Mouse (Mus musculus) forebrain, embryonic 11.5 days (tissue): ENCODE measurements at regions not wholly inside any gene's neighbourhood (a gene's known extent, or its start where the extent isn't known, plus 50 kb on each side); places are given as distances from the start of the nearest gene placed in this dataset.
A peak's percentile ranks its signal among the peaks of the same experiment; 100 is the strongest.

Experiments used
- ATAC-seq: fragments of 200-750 bp; cut with Nextera tagmentation; replicated peaks from 2 replicates; pipeline ENCODE4 v1.8.0; 2017; ENCODE audit warnings: moderate TSS enrichment; ENCODE audit not compliant: low FRiP score
- DNase-seq: peaks from one replicate; pipeline ENCODE4 v3.0.0-alpha.2; 2017; ENCODE audit warnings: low spot score
- H3K27ac ChIP-seq: fragments of 300-500 bp; sonication (generic); 2 replicates; pipeline ENCODE4 v1.5.1; 2014; ENCODE audit warnings: low read depth, low read length
- H3K27me3 ChIP-seq: fragments of 300-500 bp; sonication (generic); 2 replicates; pipeline ENCODE4 v1.6.1; 2014; ENCODE audit warnings: mild to moderate bottlenecking, low read length, mixed read lengths; ENCODE audit not compliant: control insufficient read depth, insufficient read depth
- H3K36me3 ChIP-seq: fragments of 300-500 bp; sonication (generic); 2 replicates; pipeline ENCODE4 v1.6.1; 2014; ENCODE audit warnings: mild to moderate bottlenecking, low read length, moderate library complexity, mixed read lengths; ENCODE audit not compliant: control insufficient read depth, insufficient read depth
- H3K4me1 ChIP-seq: fragments of 300-500 bp; sonication (generic); replicated peaks from 2 replicates; pipeline ENCODE4 v1.6.1; 2014; ENCODE audit warnings: low read length, mixed read lengths; ENCODE audit not compliant: control insufficient read depth, insufficient read depth
- H3K4me2 ChIP-seq: fragments of 300-500 bp; sonication (generic); 2 replicates; pipeline ENCODE4 v1.6.1; 2014; ENCODE audit warnings: low read depth, mild to moderate bottlenecking, low read length, moderate library complexity, mixed read lengths; ENCODE audit not compliant: severe bottlenecking
- H3K4me3 ChIP-seq: fragments of 300-500 bp; sonication (generic); 2 replicates; pipeline ENCODE4 v1.5.1; 2014; ENCODE audit warnings: low read depth, low read length
- H3K9ac ChIP-seq: fragments of 300-500 bp; sonication (generic); 2 replicates; pipeline ENCODE4 v1.6.1; 2014; ENCODE audit warnings: low read length
- H3K9me3 ChIP-seq: fragments of 300-500 bp; sonication (generic); 2 replicates; pipeline ENCODE4 v1.6.1; 2016; ENCODE audit warnings: low read length, mixed read lengths; ENCODE audit not compliant: control insufficient read depth
- WGBS: fragments of 180-500 bp; shearing (Covaris S2); extraction: QIAGEN DNeasy Blood & Tissue Kit; methylation state at CpG from one replicate; pipeline ENCODE4 v1.1.7; 2014; 5-methylcytosine and 5-hydroxymethylcytosine counted together

DNA sequence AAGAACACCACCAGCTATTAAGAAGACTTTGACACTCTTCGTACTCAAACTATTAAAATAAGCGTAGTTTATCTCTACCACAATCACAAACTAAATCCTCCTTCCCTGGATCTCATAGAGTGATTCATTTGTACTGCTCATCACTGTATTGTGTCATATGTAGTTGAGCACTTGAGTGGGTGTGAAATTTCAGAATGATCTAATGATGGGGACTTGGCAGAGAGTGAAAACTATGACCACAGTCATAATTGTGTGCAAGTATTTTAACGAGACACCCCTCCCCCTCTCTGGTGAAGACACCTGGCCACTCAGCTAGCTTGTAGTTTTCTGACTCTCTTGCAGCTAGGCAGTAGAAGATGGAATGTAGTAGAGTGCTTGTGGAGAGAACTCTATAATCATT, 80.2 kb upstream of the Cxcr4 start:
- 91% methylated on average over 3 of the region's 3 CpGs for WGBS
- DNase-seq, result no peak
- H3K4me3 ChIP-seq, result no peak overlapping the region

DNA sequence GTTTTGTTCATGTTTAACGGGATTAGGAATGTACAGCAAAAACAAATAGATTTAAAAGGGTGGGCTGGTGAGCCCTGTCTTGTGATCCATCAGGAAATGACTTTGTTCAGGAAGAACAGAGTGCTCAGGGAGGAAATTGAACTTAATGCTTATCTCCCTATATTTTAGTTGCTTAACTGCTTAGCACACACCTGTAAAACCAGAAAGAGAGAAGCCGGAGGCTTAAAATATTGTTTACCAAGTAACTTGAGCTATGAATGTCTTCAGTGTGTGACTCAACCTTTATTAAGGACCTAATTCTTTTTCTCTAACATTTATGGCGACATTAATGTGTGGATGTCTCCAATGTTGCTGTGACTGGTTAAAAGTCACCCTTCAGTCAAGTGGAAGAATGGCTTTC, 79.4 kb upstream of the Cxcr4 start:
- no peak overlapping the region for H3K9ac ChIP-seq
- 0 out of 2 replicates have a peak, but pooled peaks cover 2% of the 10 kb centered on the region for H3K4me1 ChIP-seq
- H3K36me3 ChIP-seq, result no peaks in the 10 kb centered on the region
- DNase-seq (no peak), ATAC-seq (no peak)
- H3K4me2 ChIP-seq, result no peak overlapping the region
- WGBS, result 85% methylated on average over 3 of the region's 3 CpGs
- H3K9me3 ChIP-seq, result no peaks in the 10 kb centered on the region
- H3K27ac ChIP-seq, result no peak overlapping the region
- H3K27me3 ChIP-seq, result no peaks in the 10 kb centered on the region
- no peak overlapping the region for H3K4me3 ChIP-seq

More for the DNA sequence above, 80.2 kb upstream of the Cxcr4 start:
- Histone ChIP-seq H3K9me3 (no peaks in the 10 kb centered on the region), H3K4me1 (0 out of 2 replicates have a peak, but pooled peaks cover 2% of the 10 kb centered on the region), H3K27ac (no peak overlapping the region), H3K9ac (no peak overlapping the region), H3K4me2 (no peak overlapping the region), H3K27me3 (no peaks in the 10 kb centered on the region), H3K36me3 (no peaks in the 10 kb centered on the region)
- ATAC-seq, result no peak

DNA sequence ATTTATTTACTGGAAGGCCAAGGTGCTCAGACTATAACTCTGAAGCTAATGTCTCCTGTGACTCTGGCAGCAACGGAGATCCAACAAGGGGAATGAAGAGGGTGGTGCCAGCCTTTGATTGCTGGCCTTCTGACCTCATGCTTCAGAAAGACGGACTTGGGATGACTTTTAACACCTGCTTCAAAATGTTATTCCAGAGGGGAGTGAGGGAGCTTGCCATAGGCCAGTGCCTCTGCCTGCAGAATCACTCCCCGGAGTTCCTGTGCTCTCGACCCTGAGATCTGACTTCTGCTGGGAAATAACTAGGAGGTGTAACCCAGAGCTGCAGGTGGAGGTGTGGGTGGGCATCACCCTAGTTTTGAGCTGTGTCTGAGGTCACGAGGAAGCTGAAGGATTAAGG, 78.9 kb upstream of the Cxcr4 start:
- Histone ChIP-seq H3K4me2 (no peak overlapping the region), H3K27ac (no peak overlapping the region), H3K27me3 (no peaks in the 10 kb centered on the region), H3K9me3 (no peaks in the 10 kb centered on the region), H3K36me3 (no peaks in the 10 kb centered on the region), H3K4me3 (no peak overlapping the region), H3K9ac (no peak overlapping the region), H3K4me1 (0 out of 2 replicates have a peak, but pooled peaks cover 2% of the 10 kb centered on the region)
- WGBS, result 71% methylated on average over 5 of the region's 5 CpGs
- ATAC-seq, result no peak
- DNase-seq, result no peak

DNA sequence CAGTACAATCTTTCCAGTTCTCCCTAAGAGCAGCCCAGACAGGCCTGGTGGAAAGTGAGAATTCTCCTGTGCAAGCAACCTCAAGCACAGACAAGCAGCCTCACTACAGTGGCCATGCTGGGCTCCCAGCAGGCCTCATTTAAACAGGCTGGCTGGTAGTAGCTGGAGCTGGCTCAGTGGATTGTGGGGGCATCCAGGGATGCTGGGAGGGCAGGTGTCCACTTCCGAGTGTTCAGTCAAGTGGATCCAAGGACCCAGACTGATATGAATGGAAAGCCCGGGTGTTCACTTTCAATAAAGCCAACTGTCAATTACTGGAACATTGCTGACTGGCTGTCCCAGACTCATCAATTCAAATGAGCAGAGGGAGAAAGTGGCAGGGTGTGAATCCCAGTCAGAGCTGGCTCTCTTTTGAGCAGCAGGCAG, 77.2 kb upstream of the Cxcr4 start:
- Histone ChIP-seq H3K4me2 (no peak overlapping the region), H3K9ac (no peak overlapping the region), H3K36me3 (no peaks in the 10 kb centered on the region), H3K9me3 (no peaks in the 10 kb centered on the region), H3K27me3 (no peaks in the 10 kb centered on the region), H3K4me3 (no peak overlapping the region), H3K27ac (no peak overlapping the region), H3K4me1 (0 out of 2 replicates have a peak, but pooled peaks cover 2% of the 10 kb centered on the region)
- 0 out of 2 replicates have a peak, but pooled peaks have one; percentile 40 for ATAC-seq
- no peak for DNase-seq
- 26% methylated on average over 2 of the region's 2 CpGs for WGBS

DNA sequence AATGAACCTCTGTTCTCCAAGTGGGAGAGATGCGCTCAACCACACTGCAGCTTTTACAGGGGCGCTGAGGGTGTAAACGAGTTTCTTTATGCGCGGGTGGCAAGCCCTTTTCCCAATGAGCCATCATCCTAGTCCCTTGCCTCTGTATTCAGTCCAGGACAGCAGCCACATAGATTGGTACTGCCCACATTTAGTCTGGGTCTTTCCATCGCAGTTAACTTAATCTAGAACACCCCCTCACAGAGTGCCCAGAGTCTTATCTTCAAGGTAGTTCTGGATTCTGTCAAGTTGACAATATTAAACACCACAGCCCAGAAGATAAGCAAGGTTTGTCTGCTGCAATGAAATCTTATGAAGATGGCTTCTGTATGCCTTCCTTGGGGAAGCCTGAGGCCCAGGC, 76.6 kb upstream of the Cxcr4 start:
- Histone ChIP-seq H3K9ac (no peak overlapping the region), H3K27ac (no peak overlapping the region), H3K27me3 (no peaks in the 10 kb centered on the region), H3K4me1 (0 out of 2 replicates have a peak, but pooled peaks cover 2% of the 10 kb centered on the region), H3K9me3 (no peaks in the 10 kb centered on the region), H3K36me3 (no peaks in the 10 kb centered on the region), H3K4me3 (no peak overlapping the region), H3K4me2 (no peak overlapping the region)
- WGBS, result 76% methylated on average over 6 of the region's 6 CpGs
- ATAC-seq (no peak), DNase-seq (no peak)

DNA sequence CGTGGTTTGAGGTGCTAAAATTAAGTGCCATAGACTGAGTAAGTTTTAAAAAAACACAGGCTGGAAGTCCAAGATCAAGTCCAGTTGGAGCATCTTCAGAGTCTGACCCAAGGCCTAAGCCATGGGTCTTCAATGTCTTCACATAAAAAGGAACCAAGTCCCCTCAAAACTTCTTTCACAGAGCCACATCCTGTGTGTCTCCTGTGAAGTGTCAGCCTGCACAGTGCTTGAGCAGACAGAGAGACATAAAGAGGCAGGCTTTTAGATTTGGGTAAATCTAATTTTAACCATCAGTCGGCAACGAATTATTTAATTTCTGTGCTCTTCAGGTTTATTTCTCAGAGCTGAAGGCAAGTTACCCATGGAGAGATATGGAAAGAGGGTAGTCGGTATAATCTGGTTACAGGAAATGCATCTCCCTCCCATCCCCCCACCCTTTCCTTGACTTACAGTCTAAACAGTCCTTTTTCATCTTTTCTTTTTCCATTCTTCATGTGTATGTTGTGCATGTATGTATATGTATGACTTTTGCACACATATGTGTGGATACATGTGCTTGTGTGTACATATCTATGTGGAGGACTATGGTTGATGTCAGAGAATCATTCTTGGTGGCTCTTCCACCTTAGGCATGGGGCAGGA, 75.1 kb upstream of the Cxcr4 start:
- H3K27me3 ChIP-seq, result no peaks in the 10 kb centered on the region
- DNase-seq, result no peak
- H3K4me3 ChIP-seq, result no peak overlapping the region
- H3K27ac ChIP-seq, result no peak overlapping the region
- no peaks in the 10 kb centered on the region for H3K36me3 ChIP-seq
- H3K4me1 ChIP-seq, result 0 out of 2 replicates have a peak, but pooled peaks cover 2% of the 10 kb centered on the region
- no peaks in the 10 kb centered on the region for H3K9me3 ChIP-seq
- H3K4me2 ChIP-seq, result no peak overlapping the region
- ATAC-seq, result no peak
- H3K9ac ChIP-seq, result no peak overlapping the region
- 89% methylated on average over 4 of the region's 4 CpGs for WGBS

DNA sequence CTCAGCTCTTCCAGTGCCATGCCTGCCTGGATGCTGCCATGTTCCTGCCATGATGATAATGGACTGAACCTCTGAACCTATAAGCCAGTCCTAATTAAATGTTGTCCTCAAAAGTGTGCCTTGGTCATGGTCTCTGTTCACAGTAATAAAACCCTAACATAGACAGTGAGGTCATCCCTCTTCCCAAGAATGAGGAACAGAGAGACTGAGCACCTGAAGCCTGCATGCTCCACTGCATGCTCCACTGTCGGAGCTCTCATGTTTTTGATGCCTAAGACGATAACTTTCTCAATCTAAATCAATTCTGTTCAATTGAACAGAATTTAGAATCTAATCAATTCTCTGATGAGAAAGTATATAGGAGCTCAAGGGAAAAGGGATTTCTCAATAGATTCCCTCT, 71.1 kb upstream of the Cxcr4 start:
- DNase-seq (no peak), ATAC-seq (no peak)
- Histone ChIP-seq H3K4me2 (no peak overlapping the region), H3K4me1 (no peaks in the 10 kb centered on the region), H3K36me3 (no peaks in the 10 kb centered on the region), H3K9me3 (no peaks in the 10 kb centered on the region), H3K27ac (no peak overlapping the region), H3K4me3 (no peak overlapping the region), H3K9ac (no peak overlapping the region), H3K27me3 (no peaks in the 10 kb centered on the region)
- 95% methylated on average over 2 of the region's 2 CpGs for WGBS

DNA sequence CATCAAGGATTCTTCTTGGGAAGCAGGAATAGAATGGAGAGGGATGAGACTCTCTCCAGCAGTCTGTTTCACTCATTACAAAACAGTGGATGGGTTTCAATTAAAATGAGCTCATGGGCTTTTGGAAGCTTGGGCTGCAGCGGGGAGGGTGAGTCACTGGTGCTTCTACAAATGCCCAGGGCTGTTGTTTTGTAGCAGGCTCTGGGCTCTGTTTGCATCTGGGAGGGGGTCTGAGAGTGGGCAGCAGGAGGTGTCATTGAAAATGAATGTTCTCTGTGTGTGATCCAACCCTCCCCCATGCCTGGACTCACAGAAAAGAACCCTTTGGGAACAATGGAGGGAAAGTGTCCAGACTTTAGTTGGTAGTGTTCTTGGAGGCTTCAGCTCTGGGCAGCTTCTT, 67.8 kb upstream of the Cxcr4 start:
- Histone ChIP-seq H3K4me3 (no peak overlapping the region), H3K4me1 (no peaks in the 10 kb centered on the region), H3K9ac (no peak overlapping the region), H3K36me3 (no peaks in the 10 kb centered on the region), H3K27me3 (no peaks in the 10 kb centered on the region), H3K27ac (no peak overlapping the region), H3K4me2 (no peak overlapping the region), H3K9me3 (no peaks in the 10 kb centered on the region)
- ATAC-seq (no peak), DNase-seq (no peak)
- WGBS, result 23% methylated on average over 1 of the region's 1 CpGs

DNA sequence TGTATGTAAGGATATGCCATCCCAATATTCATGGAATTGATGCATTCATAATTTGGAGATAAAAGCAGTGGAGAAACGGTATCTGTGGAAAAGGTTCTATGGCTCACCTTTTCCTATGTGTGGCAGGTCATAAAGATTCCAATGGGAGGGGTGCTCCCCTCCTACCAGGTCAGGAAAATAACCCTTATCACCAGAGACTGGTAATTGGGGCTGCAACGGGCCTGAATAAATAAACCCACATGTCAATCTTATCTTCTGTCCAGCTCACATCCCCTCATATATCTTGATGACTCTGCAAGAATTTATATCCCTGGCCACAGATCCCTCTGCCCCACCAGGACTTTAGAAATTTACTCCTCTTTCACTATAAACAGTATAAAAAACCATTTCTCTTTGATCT, 66.7 kb upstream of the Cxcr4 start:
- Histone ChIP-seq H3K4me3 (no peak overlapping the region), H3K27ac (no peak overlapping the region), H3K36me3 (no peaks in the 10 kb centered on the region), H3K9me3 (no peaks in the 10 kb centered on the region), H3K4me1 (no peaks in the 10 kb centered on the region), H3K27me3 (no peaks in the 10 kb centered on the region), H3K9ac (no peak overlapping the region), H3K4me2 (no peak overlapping the region)
- 84% methylated on average over 2 of the region's 2 CpGs for WGBS
- DNase-seq (no peak), ATAC-seq (no peak)
